Comparison of ENCODE assay signal across 9 mouse cellular contexts in genomic region chr11:35979266-35979732, GRCm38 (mm10). TPM values are rescaled to one million over a fixed set of nuclear protein-coding genes. Genes with fewer than 3 reads are reported as not detected.
A peak's percentile ranks its signal among the peaks of the same experiment; 100 is the strongest.
DNase-seq lines count a peak whose midpoint lies in the region; ATAC-seq and TF ChIP-seq lines count a peak whose summit lies in the region.
"Had no signal": no experiment of that assay in that cellular context is flagged by ENCODE, and none has a peak within 500 bp of the region (broad histone marks: within the 10 kb centered on the region; RNA-seq: fewer than 3 reads in every experiment).

No protein-coding gene starts in this region.

- WGBS in heart, postnatal 0 days = 3% methylated on average over 11 of the region's 12 CpGs
- 3% methylated on average over 11 of the region's 12 CpGs for WGBS in heart, adult 2 months
- 2% methylated on average over 10 of the region's 12 CpGs for WGBS in embryonic facial prominence, embryonic 14.5 days
- WGBS in kidney, embryonic 14.5 days = 2% methylated on average over 12 of the region's 12 CpGs
- WGBS in midbrain, embryonic 16.5 days = 1% methylated on average over 11 of the region's 12 CpGs

- H3K4me1 ChIP-seq in heart, postnatal 0 days (ENCODE audit: control insufficient read depth, insufficient read depth) = no peaks in the 10 kb centered on the region
- no peaks in the 10 kb centered on the region for H3K4me1 ChIP-seq in heart, adult 2 months (ENCODE audit: control insufficient read depth, insufficient read depth, low read length)
- 0 out of 2 replicates have a peak, but pooled peaks cover 3% of the 10 kb centered on the region for H3K4me1 ChIP-seq in embryonic facial prominence, embryonic 14.5 days (ENCODE audit: control insufficient read depth, insufficient read depth, low read length)
- peaks cover 16% of the 10 kb centered on the region; the same call in 1 of the 2 replicates for H3K4me1 ChIP-seq in kidney, embryonic 14.5 days (ENCODE audit: control insufficient read depth, insufficient read depth, low read length)
- H3K4me1 ChIP-seq in midbrain, embryonic 16.5 days (ENCODE audit: control insufficient read depth, insufficient read depth, low read length) = peaks cover 9% of the 10 kb centered on the region

- H3K27me3 ChIP-seq in heart, postnatal 0 days (ENCODE audit: control insufficient read depth, insufficient read depth, low read length) = peaks cover 29% of the 10 kb centered on the region
- H3K27me3 ChIP-seq in heart, adult 2 months (ENCODE audit: control insufficient read depth, insufficient read depth, low read length) = peaks cover 12% of the 10 kb centered on the region
- peaks cover 23% of the 10 kb centered on the region for H3K27me3 ChIP-seq in embryonic facial prominence, embryonic 14.5 days (replicated peaks; ENCODE audit: control insufficient read depth, insufficient read depth, low read length)
- H3K27me3 ChIP-seq in kidney, embryonic 14.5 days (ENCODE audit: control insufficient read depth, insufficient read depth, low read length) = peaks cover 4% of the 10 kb centered on the region
- H3K27me3 ChIP-seq in midbrain, embryonic 16.5 days (ENCODE audit: control insufficient read depth, insufficient read depth, low read depth, low read length) = 0 out of 2 replicates have a peak, but pooled peaks cover 2% of the 10 kb centered on the region
- H3K27me3 ChIP-seq: Patski had no signal

- no peaks in the 10 kb centered on the region for H3K79me2 ChIP-seq in heart, adult 2 months (replicated peaks; ENCODE audit: control insufficient read depth, insufficient read depth, low read length)

- H3K9ac ChIP-seq in heart, postnatal 0 days (replicated peaks; ENCODE audit: low read depth, low read length) = 0 out of 2 replicates have a peak overlapping the region, but pooled peaks have one; percentile 57
- H3K9ac ChIP-seq in heart, adult 2 months (ENCODE audit: low read depth, low read length) = no peak overlapping the region
- peak overlapping the region; percentile 75 for H3K9ac ChIP-seq in embryonic facial prominence, embryonic 14.5 days (ENCODE audit: low read depth, low read length)
- H3K9ac ChIP-seq in kidney, embryonic 14.5 days (ENCODE audit: low read depth, low read length) = peak overlapping the region; percentile 78
- H3K9ac ChIP-seq in midbrain, embryonic 16.5 days (ENCODE audit: low read depth, low read length) = peak overlapping the region; percentile 84

- TF ChIP-seq CTCF in heart, postnatal 0 days (IDR thresholded peaks at IDR 0.05; ENCODE audit: low read depth) = no peak
- TF ChIP-seq CTCF in heart, adult 2 months (IDR thresholded peaks at IDR 0.05) = no peak

- no peaks in the 10 kb centered on the region for H3K36me3 ChIP-seq in heart, postnatal 0 days (replicated peaks; ENCODE audit: control insufficient read depth, insufficient read depth, low read length)
- no peaks in the 10 kb centered on the region for H3K36me3 ChIP-seq in heart, adult 2 months (ENCODE audit: control insufficient read depth, insufficient read depth, low read length)
- no peaks in the 10 kb centered on the region for H3K36me3 ChIP-seq in embryonic facial prominence, embryonic 14.5 days (ENCODE audit: control insufficient read depth, insufficient read depth, low read length)
- H3K36me3 ChIP-seq in kidney, embryonic 14.5 days (ENCODE audit: control insufficient read depth, insufficient read depth, low read length) = no peaks in the 10 kb centered on the region
- H3K36me3 ChIP-seq in midbrain, embryonic 16.5 days (ENCODE audit: control insufficient read depth, insufficient read depth, low read length) = no peaks in the 10 kb centered on the region

- peak overlapping the region; percentile 100 for H3K4me2 ChIP-seq in heart, postnatal 0 days (ENCODE audit: low read depth, low read length)
- peak overlapping the region; percentile 93 for H3K4me2 ChIP-seq in embryonic facial prominence, embryonic 14.5 days (ENCODE audit: low read depth, low read length)
- peak overlapping the region; percentile 90 for H3K4me2 ChIP-seq in kidney, embryonic 14.5 days (replicated peaks; ENCODE audit: low read depth, low read length)
- peak overlapping the region; percentile 56 for H3K4me2 ChIP-seq in midbrain, embryonic 16.5 days (ENCODE audit: low read length)

- H3K4me3 ChIP-seq in heart, postnatal 0 days (ENCODE audit: low read depth, low read length) = peak overlapping the region; percentile 74
- no peak overlapping the region for H3K4me3 ChIP-seq in heart, adult 2 months
- H3K4me3 ChIP-seq in embryonic facial prominence, embryonic 14.5 days (ENCODE audit: low read depth, low read length) = peak overlapping the region; percentile 68
- H3K4me3 ChIP-seq in kidney, embryonic 14.5 days (ENCODE audit: low read length) = peak overlapping the region; percentile 70
- peak overlapping the region; percentile 84 for H3K4me3 ChIP-seq in midbrain, embryonic 16.5 days (ENCODE audit: low read depth, low read length)

- no peak for TF ChIP-seq EP300 in heart, postnatal 0 days (IDR thresholded peaks at IDR 0.05; ENCODE audit: low read depth)
- no peak for TF ChIP-seq EP300 in heart, adult 2 months (IDR thresholded peaks at IDR 0.05; ENCODE audit: insufficient read depth, low read depth, low read length)

- 0 out of 2 replicates have a peak, but pooled peaks have one; percentile 20 for ATAC-seq in heart, postnatal 0 days (ENCODE audit: insufficient read depth, low read depth)
- no peak for ATAC-seq in embryonic facial prominence, embryonic 14.5 days (ENCODE audit: low read depth)
- no peak for ATAC-seq in kidney, embryonic 14.5 days (ENCODE audit: low FRiP score, low TSS enrichment)
- 0 out of 2 replicates have a peak, but pooled peaks have one; percentile 1 for ATAC-seq in midbrain, embryonic 16.5 days
- ATAC-seq: Patski had no signal

- no peak for DNase-seq in heart, postnatal 0 days (ENCODE audit: low spot score)
- no peak for DNase-seq in heart, adult 2 months
- DNase-seq in embryonic facial prominence, embryonic 14.5 days (ENCODE audit: low spot score) = no peak
- no peak for DNase-seq in urinary bladder, postnatal 4 days (ENCODE audit: low spot score in 2 of 2)
- no peak for DNase-seq in layer of hippocampus, adult 9-10 months (ENCODE audit: low spot score)
- DNase-seq in ovary, adult 18-20 months (ENCODE audit: low spot score) = no peak

- intact Hi-C loops in heart, adult 2 months (cut with DNase I) = no loop called here

- no peaks in the 10 kb centered on the region for H3K9me3 ChIP-seq in heart, postnatal 0 days (replicated peaks; ENCODE audit: control insufficient read depth, low read length)
- no peaks in the 10 kb centered on the region for H3K9me3 ChIP-seq in embryonic facial prominence, embryonic 14.5 days (ENCODE audit: control insufficient read depth, low read length)
- H3K9me3 ChIP-seq in kidney, embryonic 14.5 days (ENCODE audit: control insufficient read depth, low read length) = no peaks in the 10 kb centered on the region
- no peaks in the 10 kb centered on the region for H3K9me3 ChIP-seq in midbrain, embryonic 16.5 days (replicated peaks; ENCODE audit: control insufficient read depth, low read length, poor library complexity, severe bottlenecking)

- no peak overlapping the region for H3K27ac ChIP-seq in heart, postnatal 0 days (ENCODE audit: low read depth)
- H3K27ac ChIP-seq in heart, adult 2 months = no peak overlapping the region
- no peak overlapping the region for H3K27ac ChIP-seq in embryonic facial prominence, embryonic 14.5 days (replicated peaks; ENCODE audit: low read depth, low read length)
- H3K27ac ChIP-seq in kidney, embryonic 14.5 days (ENCODE audit: low read depth, low read length) = peak overlapping the region; percentile 43; the same call in 1 of the 2 replicates
- H3K27ac ChIP-seq in midbrain, embryonic 16.5 days (ENCODE audit: low read length) = no peak overlapping the region

- no peak for TF ChIP-seq POLR2A in heart, adult 2 months (IDR thresholded peaks at IDR 0.05; ENCODE audit: insufficient read depth, low read depth, low read length)

RNA-seq across cellular contexts. Expression of gene Wwc1, which starts 1.0 kb away (rescaled TPM):
- total RNA-seq in heart, postnatal 0 days (2014; rRNA removed; ENCODE audit: low replicate concordance) = 0.89 and 1.6 TPM in 2 replicates
- polyA plus RNA-seq in heart, postnatal 0 days (2015; fragmentation: Nextera tagmentation; extraction: Ambion mirVana) = 0.31 and 0.69 TPM in 2 replicates
- total RNA-seq in heart, adult 2 months (2021) = 1 to 10 TPM in 1 of 2 experiments, under 1 TPM in 1; 0.84 to 2.1 TPM
- 0.50 and 1.1 TPM in 2 replicates for polyA plus RNA-seq in heart, adult 2 months (2012; rRNA removed)
- polyA plus RNA-seq in embryonic facial prominence, embryonic 14.5 days (2014; fragmentation: Nextera tagmentation; extraction: Ambion mirVana) = 4.1 and 4.3 TPM in 2 replicates
- 5.0 and 9.5 TPM in 2 replicates for polyA plus RNA-seq in kidney, embryonic 14.5 days (2014; fragmentation: Nextera tagmentation; extraction: Ambion mirVana)
- 6.9 and 7.8 TPM in 2 replicates for polyA plus RNA-seq in midbrain, embryonic 16.5 days (2015; fragmentation: Nextera tagmentation; extraction: Ambion mirVana)

Comparison
In these comparisons a context has a peak if more than half of its experiments do, and no peak if none do; other contexts are left out.
1. ATAC-seq: peak in heart, postnatal 0 days (single experiment) and midbrain, embryonic 16.5 days (single experiment); none in embryonic facial prominence, embryonic 14.5 days (single experiment) and kidney, embryonic 14.5 days (single experiment).
2. Peak in every context shown above with its lines, with median percentiles within 50 percentile points of each other: H3K4me2 ChIP-seq.